Mouse (Mus musculus): ENCODE results near the gene Ppp6r1. TPM values are rescaled to one million over a fixed set of nuclear protein-coding genes. Genes with fewer than 3 reads are reported as not detected.

The Ppp6r1 gene
- total RNA-seq, 2 experiments from 2014 or later = 134 to 136 TPM

GRCm38 (mm10) chr7:4657521-4658127, 1.2 kb downstream of the Ppp6r1 start:
- no peak for DNase-seq

DNA sequence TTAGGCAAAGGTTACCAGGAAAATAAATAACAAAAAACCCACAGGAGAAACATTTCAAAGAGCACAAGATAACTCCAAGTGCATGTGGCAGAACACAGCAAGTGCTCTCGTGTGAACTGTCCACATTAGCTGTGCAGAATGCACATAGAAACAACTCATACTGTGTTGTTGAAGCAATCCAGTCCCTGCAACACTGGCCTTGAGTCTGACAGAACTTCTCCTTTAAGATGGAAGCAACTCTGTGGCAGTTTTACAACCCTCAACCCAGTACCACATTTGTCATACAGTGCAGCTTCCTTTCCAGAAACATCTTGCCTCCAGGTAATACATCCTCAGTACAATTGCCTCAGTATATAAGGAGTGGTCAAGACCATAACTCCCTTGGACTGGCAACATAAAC, 2.0 kb downstream of the Ppp6r1 start:
- no peak for DNase-seq

DNA sequence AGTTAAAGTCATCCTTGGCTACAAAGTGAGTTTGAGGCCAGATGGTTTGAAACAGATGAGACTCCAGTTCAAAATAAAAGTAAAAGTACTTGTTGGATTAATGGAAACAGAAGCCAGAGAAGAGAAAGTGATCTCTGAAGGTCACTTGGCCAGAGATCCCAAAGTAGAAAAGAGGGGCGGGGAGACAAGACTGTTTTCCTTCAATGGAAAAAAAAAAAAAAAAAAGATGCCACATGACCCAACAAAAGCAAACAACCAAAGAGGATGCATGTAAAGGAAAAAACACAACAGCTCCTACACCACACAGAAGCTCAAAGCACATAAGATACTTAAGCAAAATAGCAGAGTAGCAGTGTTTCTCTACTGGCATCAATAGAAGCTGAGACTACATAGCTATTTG, 2.9 kb downstream of the Ppp6r1 start:
- no peak for DNase-seq

- no peak for DNase-seq
Observed at GRCm38 (mm10) chr7:4655393-4655792, 3.4 kb downstream of the Ppp6r1 start.

DNA sequence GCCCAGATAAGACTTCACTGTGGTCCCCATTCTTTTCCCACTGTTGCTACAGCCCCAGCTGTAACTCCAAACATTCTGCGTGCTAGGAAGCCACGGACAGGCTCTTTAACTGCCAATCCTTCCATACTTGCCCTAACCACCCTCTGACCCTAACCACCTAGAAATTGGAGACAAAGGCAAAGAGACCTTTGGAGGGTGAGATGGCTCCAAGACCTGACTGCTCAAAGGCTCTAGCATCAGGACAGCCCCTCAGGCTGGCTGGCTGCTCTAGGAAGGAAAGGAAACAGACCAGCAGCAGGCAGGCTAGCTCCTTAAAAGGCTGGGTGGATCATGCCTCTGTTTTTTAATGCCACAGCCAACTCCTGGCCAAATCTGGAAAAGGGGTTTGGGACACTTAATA, 4.6 kb downstream of the Ppp6r1 start:
- no peak for DNase-seq

GRCm38 (mm10) chr7:4653780-4654179, 5.0 kb downstream of the Ppp6r1 start:
- DNase-seq = no peak

GRCm38 (mm10) chr7:4653351-4653750, 5.5 kb downstream of the Ppp6r1 start:
- DNase-seq = no peak

DNA sequence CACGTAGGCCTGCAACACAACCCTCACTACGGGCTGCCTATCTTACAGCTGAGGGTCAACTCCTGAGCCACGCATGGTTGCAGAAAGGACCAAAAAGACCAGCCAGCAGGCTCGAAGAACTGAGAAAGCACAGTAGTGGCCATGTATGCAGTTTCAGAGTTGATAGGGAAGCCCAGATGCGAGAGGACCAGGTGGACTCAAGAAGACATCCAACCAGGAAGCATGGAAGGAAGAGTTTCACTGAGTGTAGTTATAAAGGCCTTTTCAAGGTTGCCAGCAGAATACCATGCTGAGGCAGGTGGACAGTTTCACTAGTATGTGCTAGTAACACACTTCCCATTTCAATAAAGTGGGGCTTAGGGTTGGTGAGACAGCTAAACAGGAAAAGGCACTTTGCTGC, 6.1 kb downstream of the Ppp6r1 start:
- no peak for DNase-seq

GRCm38 (mm10) chr7:4651581-4651980, 7.2 kb downstream of the Ppp6r1 start:
- no peak for DNase-seq

- DNase-seq = no peak
Observed at GRCm38 (mm10) chr7:4647992-4648391, 10.8 kb downstream of the Ppp6r1 start.

- DNase-seq = no peak
Observed at GRCm38 (mm10) chr7:4647291-4647690, 11.5 kb downstream of the Ppp6r1 start.

GRCm38 (mm10) chr7:4646806-4647205, 12.0 kb downstream of the Ppp6r1 start:
- no peak for DNase-seq

DNA sequence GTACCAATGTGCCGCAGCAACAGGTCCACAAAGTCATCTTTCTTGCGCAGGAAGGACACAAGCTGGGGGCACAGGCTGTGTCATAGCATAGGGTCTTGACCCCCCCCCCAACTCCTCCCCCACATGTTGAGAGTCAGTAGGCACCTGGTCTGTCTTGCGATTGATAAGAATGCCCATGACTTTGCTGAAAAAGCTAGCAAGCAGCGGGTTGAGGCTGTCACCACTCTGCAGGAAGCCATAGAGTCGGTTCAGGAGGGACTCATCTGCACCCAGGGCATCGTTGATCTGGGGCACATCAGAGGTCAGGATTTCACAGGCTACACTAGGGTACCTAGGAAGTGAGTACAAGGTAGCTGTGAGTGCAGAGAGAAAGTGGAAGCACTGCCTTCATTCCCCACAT, 15.6 kb downstream of the Ppp6r1 start:
- no peak for DNase-seq

DNA sequence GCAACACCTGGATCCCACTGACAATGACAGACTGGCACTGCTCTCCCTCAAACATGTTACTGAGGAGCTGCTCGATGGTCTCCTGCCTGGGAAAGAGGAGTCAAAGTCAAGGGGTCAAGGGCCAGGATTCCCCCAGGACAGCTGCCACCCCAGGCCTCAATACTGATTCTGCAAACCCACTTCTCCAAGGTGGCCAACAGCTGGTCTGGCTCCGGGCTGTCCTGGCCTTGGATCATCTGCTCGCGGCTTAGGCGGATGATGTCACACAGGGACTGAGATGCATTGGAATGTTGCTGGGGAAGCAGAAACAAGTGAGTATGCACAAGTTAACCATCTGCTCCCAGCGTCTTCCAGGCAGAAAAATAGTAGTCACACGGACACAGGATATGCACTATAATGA, 16.9 kb downstream of the Ppp6r1 start:
- DNase-seq = no peak

DNA sequence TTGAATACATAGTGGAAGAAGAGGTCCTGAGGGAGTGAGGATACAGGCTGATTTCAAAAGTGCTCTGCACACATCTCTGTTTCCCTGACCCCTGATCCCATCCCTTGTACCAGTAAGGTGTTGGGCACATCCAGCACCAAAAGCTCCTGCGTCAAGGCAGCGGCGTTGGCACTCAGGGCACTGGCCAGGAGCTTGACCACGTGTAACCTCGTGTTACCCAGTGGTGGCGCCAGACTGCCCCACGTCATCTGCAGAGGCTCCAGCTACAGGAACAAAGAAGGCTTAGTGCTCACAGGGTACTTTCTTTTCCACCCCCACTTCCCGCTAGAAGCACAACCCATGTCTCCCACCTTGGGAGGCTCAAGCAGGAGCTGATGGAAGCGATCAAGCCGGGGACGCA, 17.7 kb downstream of the Ppp6r1 start:
- DNase-seq = no peak

DNA sequence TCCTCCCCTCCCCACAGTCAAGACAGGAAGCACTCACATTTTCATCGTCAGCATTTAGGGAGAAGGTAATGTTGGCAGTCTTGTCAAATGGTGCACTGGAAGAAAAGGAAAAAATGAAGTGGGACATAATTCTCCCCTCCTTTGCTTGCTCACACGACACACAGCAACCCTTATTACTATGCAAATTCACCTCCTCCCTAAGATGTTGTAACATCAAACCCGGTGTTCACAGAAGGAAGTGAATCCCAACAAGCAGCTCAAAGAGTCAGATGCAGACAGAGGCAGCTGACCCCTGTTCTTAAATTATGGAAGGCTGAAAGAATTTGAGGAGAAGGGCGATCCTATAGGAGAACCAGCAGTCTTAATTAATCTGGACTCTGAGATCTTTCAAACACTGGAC, 22.6 kb downstream of the Ppp6r1 start:
- DNase-seq = no peak

DNA sequence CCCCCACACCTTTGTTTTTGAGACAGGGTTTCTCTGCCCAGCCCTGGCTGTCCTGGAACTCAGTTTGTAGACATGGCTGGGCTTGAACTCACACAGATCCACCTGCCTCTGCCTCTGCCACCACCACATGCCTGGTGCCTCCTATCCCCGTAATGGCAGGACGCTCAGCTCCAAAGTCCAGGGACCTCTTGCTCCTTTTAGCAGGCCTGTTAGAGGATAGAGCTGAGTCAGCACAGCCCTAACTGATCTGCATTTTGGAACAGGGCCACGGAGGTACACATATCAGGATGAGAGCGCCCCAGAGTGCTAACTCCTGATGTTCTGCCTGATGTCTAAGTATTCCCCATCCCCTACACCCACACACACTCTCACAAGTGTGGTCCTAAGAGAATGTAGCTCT, 27.8 kb downstream of the Ppp6r1 start, which contains the start of gene Tmem86b:
Gene Tmem86b, minus strand, starts transcription at position 392 of the 400 bp plus-strand sequence.
- no peak for DNase-seq

- DNase-seq = no peak
Observed at GRCm38 (mm10) chr7:4630198-4630597, 28.6 kb downstream of the Ppp6r1 start.

DNA sequence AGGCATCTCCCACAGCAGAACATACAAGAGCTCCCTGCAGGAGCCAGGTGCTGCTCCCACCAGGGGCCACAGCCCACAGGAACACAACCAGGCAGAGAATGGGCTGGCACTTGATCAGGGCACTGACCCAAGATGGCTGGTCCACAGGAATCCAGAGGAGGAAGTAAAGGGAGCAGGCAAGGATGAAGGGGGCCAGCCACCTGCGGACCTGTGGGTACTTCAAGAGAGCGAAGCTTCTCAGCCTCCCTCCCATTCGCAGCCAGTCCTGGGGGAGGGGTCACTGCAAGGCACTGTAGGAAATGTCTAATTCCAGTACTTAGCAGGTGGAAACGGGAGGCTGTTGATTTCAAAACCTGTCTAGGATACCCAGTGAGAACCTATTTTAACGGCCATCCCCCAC, 29.2 kb downstream of the Ppp6r1 start:
- DNase-seq = no peak

GRCm38 (mm10) chr7:4625928-4626327, 32.9 kb downstream of the Ppp6r1 start:
- DNase-seq = no peak

- DNase-seq = no peak
Observed at GRCm38 (mm10) chr7:4624343-4624742, 34.5 kb downstream of the Ppp6r1 start.

DNA sequence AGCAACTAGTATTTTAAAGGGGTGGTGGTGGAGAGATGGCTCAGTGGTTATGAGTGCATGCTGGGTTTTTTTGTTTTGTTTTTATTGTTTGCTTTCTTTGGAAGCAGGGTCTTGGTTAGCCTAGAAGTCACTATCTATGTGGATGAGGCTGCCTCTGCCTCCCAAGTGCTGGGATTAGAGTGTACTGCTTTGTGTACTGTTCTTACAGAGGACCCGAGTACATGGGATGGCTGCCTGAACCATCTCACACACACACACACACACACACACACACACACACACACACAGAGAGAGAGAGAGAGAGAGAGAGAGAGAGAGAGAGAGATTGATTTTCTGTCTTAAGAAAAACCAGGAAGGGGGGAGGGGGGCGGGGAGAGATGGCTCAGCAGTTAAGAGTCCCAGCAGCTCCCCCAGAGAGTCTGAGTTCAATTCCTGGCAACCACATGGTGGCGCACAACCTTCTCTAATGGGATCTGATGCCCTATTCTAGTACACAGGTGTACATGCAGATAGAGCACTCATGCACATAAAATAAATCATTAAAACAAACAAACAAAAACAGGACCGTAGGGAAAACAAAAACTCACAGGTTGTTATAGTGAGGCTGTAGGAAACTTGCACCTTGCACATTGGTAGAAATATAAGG, 35.2 kb downstream of the Ppp6r1 start:
- peak in 1 of 2 experiments; percentile 49 for DNase-seq

- no peak for DNase-seq
Observed at GRCm38 (mm10) chr7:4619979-4620378, 38.8 kb downstream of the Ppp6r1 start.

DNA sequence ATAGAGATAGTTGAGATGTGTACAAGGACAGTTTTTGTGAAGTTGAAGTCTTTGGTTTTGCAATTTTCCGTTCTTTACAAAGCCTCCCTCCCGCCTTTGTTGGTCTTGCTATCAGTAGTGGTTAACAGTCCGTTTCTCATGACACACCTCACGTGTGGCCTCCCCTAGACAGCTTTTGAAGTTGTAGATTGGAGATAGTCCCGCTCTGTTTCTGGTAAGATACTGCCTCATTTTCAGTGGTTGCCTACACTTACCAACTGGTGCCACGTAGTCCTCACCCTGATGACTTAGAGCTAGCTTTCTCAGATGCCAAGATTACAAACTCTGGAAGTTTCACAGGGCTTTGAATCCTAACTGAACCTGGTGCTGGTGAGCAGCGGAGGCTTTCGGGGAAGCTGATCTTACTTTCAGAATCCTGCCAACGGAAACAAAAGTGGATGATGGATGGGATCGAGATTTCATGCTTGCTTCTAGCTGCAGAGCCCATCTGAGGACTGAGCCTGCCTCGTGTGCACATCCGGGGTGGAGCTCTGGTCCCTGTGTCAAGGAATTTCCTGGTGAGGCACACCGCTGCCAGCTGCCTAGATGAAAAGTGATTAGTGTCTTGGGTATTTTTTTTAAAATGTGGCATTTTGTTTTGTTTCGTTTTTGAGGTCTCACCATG, 44.9 kb downstream of the Ppp6r1 start:
- DNase-seq = no peak
